Mouse (Mus musculus) CH12.LX (cell line): ENCODE data around the gene 2700081O15Rik. TPM values are rescaled to one million over a fixed set of nuclear protein-coding genes. Genes with fewer than 3 reads are reported as not detected.
A peak's percentile ranks its signal among the peaks of the same experiment; 100 is the strongest.

Experiments used
- DNase-seq: peaks from one replicate; pipeline ENCODE4 v3.0.0-alpha.2; 2013; ENCODE audit errors: extremely low read depth
- H3K27ac ChIP-seq: 2 replicates; pipeline ENCODE4 v1.5.1; 2012; ENCODE audit warnings: low read depth, mild to moderate bottlenecking, control low read depth, moderate library complexity; ENCODE audit not compliant: insufficient read depth
- H3K27me3 ChIP-seq: replicated peaks from 2 replicates; pipeline ENCODE3; 2012; ENCODE audit warnings: inconsistent platforms
- H3K36me3 ChIP-seq, 2 experiments: replicated peaks in 1 of 2; 2 replicates each; pipeline versions ENCODE3 to v1.6.1; 2012; ENCODE audit warnings: inconsistent platforms in 1 of 2, low read length in 1 of 2, mild to moderate bottlenecking in 1 of 2, mixed read lengths in 1 of 2, moderate library complexity in 1 of 2; ENCODE audit not compliant: control insufficient read depth in 1 of 2, insufficient read depth in 1 of 2
- H3K4me1 ChIP-seq, 2 experiments: 2 replicates each; pipeline ENCODE4 v1.6.1; 2012; ENCODE audit warnings: inconsistent platforms in 1 of 2, moderate library complexity in 1 of 2; ENCODE audit not compliant: insufficient read depth in 2 of 2, control insufficient read depth in 1 of 2
- H3K4me2 ChIP-seq: 2 replicates; pipeline ENCODE4 v1.6.1; 2012; ENCODE audit warnings: low read depth, mild to moderate bottlenecking, control low read depth; ENCODE audit not compliant: poor library complexity, insufficient read depth, severe bottlenecking
- H3K4me3 ChIP-seq, 3 experiments: fragments of 150-350 bp in 1 of 3; sonication (generic) in 1 of 3; replicated peaks in 1 of 3; 2 replicates each; pipeline versions ENCODE3 to v1.5.1; 2011 to 2012; ENCODE audit warnings: low read depth in 2 of 3, low read length in 2 of 3, mild to moderate bottlenecking in 2 of 3, moderate library complexity in 2 of 3, control low read depth in 1 of 3, improper control_type of control experiment in 1 of 3, inconsistent platforms in 1 of 3, mixed read lengths in 1 of 3; ENCODE audit not compliant: poor library complexity in 1 of 3
- H3K79me2 ChIP-seq: replicated peaks from 2 replicates; pipeline ENCODE4 v1.6.1; 2012; ENCODE audit warnings: mild to moderate bottlenecking, moderate library complexity; ENCODE audit not compliant: control insufficient read depth, poor library complexity, insufficient read depth, severe bottlenecking; ENCODE audit errors: extremely low read depth
- H3K9ac ChIP-seq: 2 replicates; pipeline ENCODE4 v1.6.1; 2012; ENCODE audit warnings: low read depth, mild to moderate bottlenecking, control low read depth, moderate library complexity; ENCODE audit not compliant: insufficient read depth
- H3K9me3 ChIP-seq: replicated peaks from 2 replicates; pipeline ENCODE3; 2012; ENCODE audit warnings: low read length, inconsistent platforms, mixed read lengths
- BHLHE40 ChIP-seq: IDR thresholded peaks from 2 replicates; pipeline ENCODE4 v1.6.1; 2011; ENCODE audit warnings: mild to moderate bottlenecking, low read depth, low read length, improper control_type of control experiment
- CHD2 ChIP-seq: IDR thresholded peaks from 2 replicates; pipeline ENCODE4 v1.6.1; 2011; ENCODE audit warnings: low read length, improper control_type of control experiment
- E2F4 ChIP-seq: IDR thresholded peaks from 2 replicates; pipeline ENCODE4 v1.6.1; 2011; ENCODE audit warnings: low read depth, low read length, improper control_type of control experiment; ENCODE audit not compliant: insufficient replicate concordance
- EP300 ChIP-seq: IDR thresholded peaks from 2 replicates; pipeline ENCODE4 v1.6.1; 2011; ENCODE audit warnings: low read length, improper control_type of control experiment
- ETS1 ChIP-seq: conservative IDR thresholded peaks from 2 replicates; pipeline ENCODE4 v1.6.1; 2012; ENCODE audit warnings: low read depth, mild to moderate bottlenecking, inconsistent platforms, low read length, improper control_type of control experiment, moderate library complexity
- HCFC1 ChIP-seq: IDR thresholded peaks from 2 replicates; pipeline ENCODE4 v1.6.1; 2012; ENCODE audit warnings: low read depth, mild to moderate bottlenecking, inconsistent platforms, low read length, improper control_type of control experiment
- IRF4 ChIP-seq: IDR thresholded peaks from 2 replicates; pipeline ENCODE4 v1.6.1; 2014; ENCODE audit warnings: low read depth, mild to moderate bottlenecking, inconsistent platforms, low read length, improper control_type of control experiment
- JUND ChIP-seq: conservative IDR thresholded peaks from 2 replicates; pipeline ENCODE4 v1.6.1; 2011; ENCODE audit warnings: low read depth, low read length, improper control_type of control experiment
- KAT2A ChIP-seq: IDR thresholded peaks from 2 replicates; pipeline ENCODE4 v1.6.1; 2012; ENCODE audit warnings: low read length, improper control_type of control experiment, inconsistent platforms; ENCODE audit not compliant: insufficient replicate concordance
- MAZ ChIP-seq: IDR thresholded peaks from 2 replicates; pipeline ENCODE4 v1.6.1; 2012; ENCODE audit warnings: low read depth, mild to moderate bottlenecking, inconsistent platforms, low read length, improper control_type of control experiment, moderate library complexity
- MEF2A ChIP-seq: IDR thresholded peaks from 2 replicates; pipeline ENCODE4 v1.6.1; 2014; ENCODE audit warnings: low read depth, mild to moderate bottlenecking, inconsistent platforms, low read length, improper control_type of control experiment, borderline replicate concordance
- MXI1 ChIP-seq: IDR thresholded peaks from 2 replicates; pipeline ENCODE4 v1.6.1; 2011; ENCODE audit warnings: mild to moderate bottlenecking, low read depth, low read length, improper control_type of control experiment
- MYC ChIP-seq: IDR thresholded peaks from 2 replicates; pipeline ENCODE4 v1.6.1; 2011; ENCODE audit warnings: low read depth, mild to moderate bottlenecking, improper control_type of control experiment, low read length
- NRF1 ChIP-seq: IDR thresholded peaks from 2 replicates; pipeline ENCODE4 v1.6.1; 2014; ENCODE audit warnings: low read depth, mild to moderate bottlenecking, inconsistent platforms, low read length, improper control_type of control experiment, moderate library complexity
- POLR2AphosphoS2 ChIP-seq: IDR thresholded peaks from 2 replicates; pipeline ENCODE4 v1.6.1; 2011; ENCODE audit warnings: low read depth, low read length, improper control_type of control experiment
- RAD21 ChIP-seq: IDR thresholded peaks from 2 replicates; pipeline ENCODE4 v1.6.1; 2011; ENCODE audit warnings: low read depth, mild to moderate bottlenecking, low read length, improper control_type of control experiment, moderate library complexity
- RCOR1 ChIP-seq: conservative IDR thresholded peaks from 2 replicates; pipeline ENCODE4 v1.6.1; 2012; ENCODE audit warnings: low read depth, mild to moderate bottlenecking, inconsistent platforms, low read length, improper control_type of control experiment
- TCF12 ChIP-seq: IDR thresholded peaks from 2 replicates; pipeline ENCODE4 v1.6.1; 2014; ENCODE audit warnings: low read depth, mild to moderate bottlenecking, inconsistent platforms, low read length, improper control_type of control experiment
- dilution Hi-C: fragments of 300-500 bp; cut with MboI; formaldehyde crosslinking; loops from 2 replicates; pipeline ENCODE4 v1.14.3; 2020; ENCODE audit warnings: low sequenced_read_pairs; ENCODE audit not compliant: extremely low pct_unique_long_range_greater_than_20kb, extremely low pct_ligation_motif_present
- in situ Hi-C: fragments of 300-500 bp; cut with MboI; formaldehyde crosslinking; loops from 3 replicates; pipeline ENCODE4 v1.14.3; 2019; ENCODE audit warnings: low sequenced_read_pairs, low pct_ligation_motif_present, low pct_unique_long_range_greater_than_20kb, mixed read lengths
- polyA plus RNA-seq: library from polyadenylated mRNA; unstranded; fragments of >175 nt; gene quantifications from 2 replicates; pipeline ENCODE4 v1.2.1, GENCODE M21; 2012; ENCODE audit warnings: low read depth; ENCODE audit not compliant: insufficient read length
- total RNA-seq, 2 experiments: library from RNA; depleted of rRNA; stranded (reverse); fragments of 300-350 nt in 1 of 2; fragments of >200 nt in 1 of 2; gene quantifications; 2 replicates each; pipeline ENCODE4 v1.2.3; 2012 to 2014

Gene 2700081O15Rik
- total and polyA plus RNA-seq, 3 experiments = 7.2 to 12.3 (median 9.8) TPM

- H3K9ac ChIP-seq = no peak overlapping the region
- H3K9me3 ChIP-seq = peaks cover 14% of the 10 kb centered on the region
- peaks cover 34 to 45% of the 10 kb centered on the region in 2 experiments for H3K36me3 ChIP-seq
- H3K4me2 ChIP-seq = no peak overlapping the region
- H3K4me3 ChIP-seq = no peak overlapping the region
- dilution Hi-C loops = no loop called here
- peaks cover 13% of the 10 kb centered on the region for H3K79me2 ChIP-seq
- peak; percentile 64 for DNase-seq
- H3K4me1 ChIP-seq = peaks cover 11 to 73% of the 10 kb centered on the region in 2 experiments
- TF ChIP-seq IRF4 (peak; percentile 49; the same call in 1 of the 2 replicates), MYC (0 out of 2 replicates have a peak, but pooled peaks have one; percentile 11), KAT2A (no peak), POLR2AphosphoS2 (no peak), BHLHE40 (peak; percentile 59; the same call in 1 of the 2 replicates), MXI1 (0 out of 2 replicates have a peak, but pooled peaks have one; percentile 30), ETS1 (peak; percentile 30; the same call in 1 of the 2 replicates), HCFC1 (no peak), NRF1 (no peak), RCOR1 (0 out of 2 replicates have a peak, but pooled peaks have one; percentile 44), TCF12 (peak; percentile 40; the same call in 1 of the 2 replicates), MAZ (peak; percentile 36; the same call in 1 of the 2 replicates), EP300 (peak; percentile 66; the same call in 1 of the 2 replicates)
- in situ Hi-C loops = loop anchor here (25.0 kb wide), 1 partner anchor 359 kb away; the partner anchor contains the start of gene Macrod1
- H3K27ac ChIP-seq = peak overlapping the region; percentile 7; the same call in 1 of the 2 replicates
- peaks cover 12% of the 10 kb centered on the region for H3K27me3 ChIP-seq
Measured at GRCm38 (mm10) chr19:7420841-7421601, 3.6 kb downstream of the 2700081O15Rik start.

- dilution Hi-C loops (no loop called here), in situ Hi-C loops (loop anchor here (25.0 kb wide), 1 partner anchor 360 kb away; the partner anchor contains the start of gene Macrod1)
- Histone ChIP-seq H3K9ac (no peak overlapping the region), H3K4me1 (peaks cover 11 to 75% of the 10 kb centered on the region in 2 experiments), H3K27ac (no peak overlapping the region), H3K79me2 (peaks cover 13% of the 10 kb centered on the region), H3K4me3 (no peak overlapping the region), H3K4me2 (no peak overlapping the region), H3K36me3 (peaks cover 41 to 54% of the 10 kb centered on the region in 2 experiments), H3K9me3 (peaks cover 14% of the 10 kb centered on the region), H3K27me3 (peaks cover 4% of the 10 kb centered on the region)
- no peak for TF ChIP-seq RAD21
- TF ChIP-seq CHD2 = no peak
- TF ChIP-seq TCF12 = no peak
- TF ChIP-seq MEF2A = no peak
- no peak for TF ChIP-seq BHLHE40
- no peak for TF ChIP-seq RCOR1
- no peak for TF ChIP-seq EP300
- TF ChIP-seq JUND = no peak
- no peak for TF ChIP-seq E2F4
- no peak for TF ChIP-seq KAT2A
- no peak for TF ChIP-seq POLR2AphosphoS2
- TF ChIP-seq HCFC1 = no peak
- no peak for DNase-seq
Measured at GRCm38 (mm10) chr19:7421602-7422591, 4.5 kb downstream of the 2700081O15Rik start.
